Mouse (Mus musculus) gastrocnemius, adult 8-10 months (tissue): ENCODE data around the gene Vmn1r40. TPM values are rescaled to one million over a fixed set of nuclear protein-coding genes. Genes with fewer than 3 reads are reported as not detected.

Experiments
- DNase-seq, 2 experiments: peaks; one replicate each; pipeline ENCODE4 v3.0.0; 2022; ENCODE audit warnings: low spot score in 2 of 2
- total RNA-seq, 4 experiments: library from RNA; stranded (reverse); gene quantifications; 2 replicates each; pipeline ENCODE4 v1.2.4; 2022

Vmn1r40 gene
- total RNA-seq: not detected

GRCm38 (mm10) chr6:89707240-89707639, at the start of gene Vmn1r40:
Gene Vmn1r40, plus strand, starts transcription at chr6:89707540.
- DNase-seq: no peak

DNA sequence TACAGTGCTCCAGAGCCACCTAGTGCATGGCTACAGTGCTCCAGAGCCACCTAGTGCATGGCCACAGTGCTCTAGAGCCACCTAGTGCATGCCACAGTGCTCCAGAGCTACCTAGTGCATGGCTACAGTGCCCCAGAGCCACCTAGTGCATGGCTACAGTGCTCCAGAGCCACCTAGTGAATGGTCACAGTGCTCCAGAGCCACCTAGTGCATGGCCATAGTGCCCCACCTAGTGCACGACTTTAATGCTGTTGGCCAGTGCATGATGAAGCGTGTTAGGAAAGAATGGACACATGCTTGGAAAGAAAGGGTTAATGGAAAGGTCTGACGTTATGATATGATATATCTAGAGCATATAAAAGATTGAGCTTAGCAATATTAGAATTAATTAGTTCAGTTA, 49.0 kb upstream of the Vmn1r40 start:
- no peak for DNase-seq

GRCm38 (mm10) chr6:89658931-89659330, 48.4 kb upstream of the Vmn1r40 start:
- DNase-seq: no peak

- no peak for DNase-seq
Observed at GRCm38 (mm10) chr6:89659692-89660423, 47.5 kb upstream of the Vmn1r40 start.

DNA sequence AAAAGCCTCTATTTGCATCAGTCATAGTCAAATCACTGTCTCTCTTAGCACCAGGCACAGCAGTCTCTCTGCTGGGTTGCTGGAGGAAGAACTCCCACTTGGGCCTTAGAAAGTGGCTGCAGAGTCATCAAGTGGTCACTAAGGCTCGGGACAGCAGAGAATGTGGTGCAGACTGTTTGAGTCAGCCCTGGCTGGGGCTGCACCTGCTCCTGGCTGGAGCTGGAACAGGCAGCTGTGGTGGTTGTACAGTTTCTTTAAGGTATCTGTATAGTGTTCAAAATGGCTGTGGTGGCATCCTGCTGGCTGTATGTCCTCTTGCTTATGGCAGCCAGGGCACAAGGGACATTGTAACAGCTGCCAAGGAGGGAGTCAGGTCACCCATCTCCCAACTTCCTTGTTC, 46.9 kb upstream of the Vmn1r40 start:
- DNase-seq: no peak

DNA sequence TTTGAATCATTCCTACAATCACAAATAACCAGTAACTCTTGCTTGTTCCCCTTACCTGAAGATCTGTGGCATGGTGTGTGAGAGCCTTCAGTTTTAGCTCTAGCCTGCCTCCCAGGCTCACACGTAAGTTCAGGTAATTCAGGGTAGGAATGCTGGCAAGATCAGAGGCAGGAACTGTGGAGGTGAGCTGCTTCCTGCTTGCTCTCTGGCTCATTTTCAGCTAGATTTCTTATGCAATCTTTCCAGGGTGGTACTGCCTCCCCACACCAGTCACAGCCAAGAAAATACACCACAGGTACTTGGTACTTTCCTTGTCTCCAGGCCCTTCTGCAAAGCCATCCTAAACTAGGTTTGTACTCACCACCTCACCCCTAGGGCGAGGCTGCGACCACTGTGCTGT, 44.8 kb upstream of the Vmn1r40 start:
- no peak for DNase-seq

- DNase-seq: no peak
Observed at GRCm38 (mm10) chr6:89665155-89665554, 42.2 kb upstream of the Vmn1r40 start.

DNA sequence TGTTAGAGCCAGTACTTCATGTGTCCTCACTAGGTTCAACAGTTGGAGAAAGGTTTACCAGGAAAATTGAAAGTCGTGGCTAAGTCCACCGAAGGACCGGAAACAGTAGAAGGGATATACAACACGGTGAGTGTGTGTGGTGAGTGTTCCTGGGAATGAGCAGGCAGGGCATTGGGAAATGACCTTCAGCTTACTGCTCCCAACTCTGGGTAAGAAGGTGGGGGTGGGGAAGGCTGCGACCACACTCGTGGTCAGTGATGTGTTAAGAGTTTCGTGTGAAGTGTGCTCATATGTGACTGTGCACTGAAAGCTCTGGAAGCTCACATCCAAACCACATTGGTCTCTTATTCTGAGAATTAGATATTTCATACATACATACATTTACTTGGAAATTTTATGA, 41.7 kb upstream of the Vmn1r40 start:
- DNase-seq: no peak

DNA sequence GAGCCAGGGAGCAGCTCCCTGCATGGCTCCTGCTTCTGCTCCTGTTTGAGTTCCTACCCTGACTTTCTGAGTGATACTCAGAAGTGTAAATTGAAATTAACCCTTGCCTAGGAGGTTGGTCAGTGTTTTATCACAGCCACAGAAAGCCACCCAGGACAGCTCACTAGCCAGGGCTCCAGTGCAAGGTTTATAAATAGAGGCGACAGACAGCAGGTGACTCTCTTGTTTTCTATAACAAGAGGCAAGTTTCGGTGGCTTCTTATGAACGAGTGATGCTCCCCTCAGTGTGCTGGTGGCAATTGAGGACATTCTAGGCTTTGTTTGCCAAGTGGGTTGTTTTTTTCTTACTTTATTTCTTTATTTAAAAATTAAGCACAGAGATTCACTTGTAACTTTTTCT, 40.4 kb upstream of the Vmn1r40 start:
- DNase-seq: no peak

DNA sequence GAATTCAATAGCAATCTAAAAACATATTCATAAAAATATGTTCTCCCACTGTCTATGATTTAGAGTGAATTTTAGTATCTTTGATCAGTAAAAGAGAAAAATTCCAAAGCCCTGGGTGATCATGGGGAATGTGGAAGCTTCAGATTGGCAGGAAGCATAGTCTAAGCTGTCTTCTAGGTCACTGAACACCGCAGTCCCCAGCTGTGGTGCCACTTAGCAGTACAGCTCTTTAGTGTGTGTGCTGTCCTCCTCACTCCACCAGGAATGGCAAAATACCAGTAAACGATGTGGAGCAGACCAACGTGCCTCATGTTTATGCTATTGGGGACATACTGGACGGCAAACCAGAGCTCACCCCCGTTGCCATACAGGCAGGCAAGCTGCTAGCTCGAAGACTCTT, 37.8 kb upstream of the Vmn1r40 start:
- DNase-seq: no peak

DNA sequence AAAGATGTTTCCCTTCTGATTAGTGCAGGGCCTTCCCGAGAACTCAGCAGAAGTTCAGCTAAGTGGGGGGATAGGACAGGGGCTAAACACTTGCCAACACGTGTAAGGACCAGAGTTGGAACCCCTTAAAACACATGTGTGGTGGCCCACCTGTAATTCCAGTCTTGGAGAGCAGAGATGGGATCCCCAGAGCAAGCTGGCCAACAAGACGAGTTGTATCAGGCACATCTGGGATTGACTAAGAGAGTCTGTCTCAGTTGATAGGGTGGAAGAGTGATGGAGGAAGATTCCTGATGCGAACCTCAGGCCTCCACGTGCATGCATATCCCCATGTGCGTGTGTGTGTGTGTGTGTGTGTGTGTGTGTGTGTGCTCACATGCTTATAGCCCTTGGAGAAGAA, 35.9 kb upstream of the Vmn1r40 start:
- no peak for DNase-seq

GRCm38 (mm10) chr6:89672641-89673040, 34.7 kb upstream of the Vmn1r40 start:
- DNase-seq: no peak

- no peak for DNase-seq
Observed at GRCm38 (mm10) chr6:89673135-89673780, 34.1 kb upstream of the Vmn1r40 start.

DNA sequence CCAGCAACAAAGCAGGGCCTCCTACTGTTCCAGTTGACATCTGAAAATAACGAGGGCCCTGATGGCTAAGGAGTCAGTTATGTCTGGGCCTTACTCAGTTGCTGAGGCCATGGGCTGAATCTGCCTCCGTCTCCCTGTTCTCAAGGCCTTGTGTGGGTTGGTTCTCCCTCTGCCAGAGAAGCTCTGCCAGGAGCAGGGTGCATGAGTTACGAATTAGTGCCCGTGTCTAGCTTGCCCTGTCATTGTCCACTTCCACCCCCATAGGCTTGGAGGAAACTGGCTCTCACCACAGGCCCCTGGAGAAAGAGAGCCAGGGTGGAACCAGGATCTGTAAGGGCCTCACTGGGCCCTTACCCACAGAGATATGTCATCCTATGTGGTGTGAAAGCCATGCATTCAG, 28.8 kb upstream of the Vmn1r40 start:
- no peak for DNase-seq

DNA sequence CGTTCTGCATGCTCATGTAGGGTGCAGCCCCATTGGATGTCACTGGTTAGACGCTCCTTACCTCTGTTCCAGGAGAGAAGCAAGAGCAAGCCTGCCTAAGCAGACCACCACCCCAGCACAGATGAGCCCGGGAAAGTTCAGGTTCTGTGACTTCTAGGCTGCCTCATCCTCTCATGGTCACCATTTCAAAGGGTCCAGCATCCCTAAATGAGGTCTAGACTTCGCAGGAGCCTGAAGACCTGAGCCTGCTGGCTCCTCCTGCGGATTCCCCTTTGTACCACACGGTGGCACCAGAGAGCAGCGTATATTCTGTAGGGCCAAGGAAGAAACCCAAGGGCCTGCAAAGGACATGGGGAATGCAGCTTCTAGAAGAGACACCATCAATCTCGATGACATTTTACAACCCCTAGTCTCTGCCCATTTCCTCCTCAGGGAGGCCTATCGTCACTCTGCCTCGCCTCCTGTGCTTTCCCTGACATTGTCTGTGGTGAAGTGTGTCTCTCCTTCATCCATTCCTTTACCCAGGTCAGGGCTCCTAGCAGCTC, 28.0 kb upstream of the Vmn1r40 start:
- DNase-seq: peak; percentile 15 to 32

GRCm38 (mm10) chr6:89680155-89680554, 27.2 kb upstream of the Vmn1r40 start:
- DNase-seq: peak; percentile 66 to 67

DNA sequence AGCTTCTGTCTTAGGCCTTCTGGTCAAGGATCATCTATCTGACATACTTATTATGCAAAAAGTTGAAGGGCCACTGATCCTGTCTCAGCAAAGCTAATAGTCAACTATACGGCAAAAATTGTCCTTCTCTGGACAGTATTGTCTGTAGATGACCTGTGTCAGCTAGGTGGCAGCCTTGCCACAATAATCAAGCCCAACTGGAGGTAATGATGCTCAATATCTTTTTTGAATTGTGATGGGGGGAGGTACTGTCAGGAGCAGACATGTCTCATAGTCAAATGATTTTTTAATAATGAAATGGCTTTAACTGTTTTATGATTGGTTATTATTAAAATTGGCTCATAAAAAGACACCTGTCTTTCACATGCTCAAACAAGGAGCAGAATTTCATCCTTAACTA, 23.1 kb upstream of the Vmn1r40 start:
- DNase-seq: no peak

GRCm38 (mm10) chr6:89687100-89687499, 20.2 kb upstream of the Vmn1r40 start:
- no peak for DNase-seq

- DNase-seq: no peak
Observed at GRCm38 (mm10) chr6:89706624-89707023, 716 bp upstream of the Vmn1r40 start.

- DNase-seq: no peak
Observed at GRCm38 (mm10) chr6:89718051-89718450, 10.7 kb downstream of the Vmn1r40 start.

DNA sequence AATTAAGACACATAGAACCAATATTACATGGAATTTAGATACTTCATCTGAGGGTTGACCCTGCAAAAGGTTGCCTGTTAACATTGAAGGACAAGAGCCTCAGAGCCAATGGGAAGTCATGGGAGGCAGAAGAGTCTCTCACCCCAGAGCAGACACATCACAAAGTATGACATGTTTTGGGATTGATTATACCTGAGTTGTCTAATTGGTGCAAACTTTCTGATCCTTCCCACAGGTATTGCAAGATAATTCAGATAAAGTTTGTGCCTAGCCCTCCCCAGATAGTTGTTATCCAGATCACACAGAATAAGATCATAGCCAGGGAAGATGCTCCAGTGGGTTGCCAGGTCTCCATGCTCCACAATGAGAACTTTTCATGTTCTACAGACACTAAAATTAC, 33.1 kb downstream of the Vmn1r40 start, which contains the start of gene Vmn1r41:
Gene Vmn1r41, plus strand, starts transcription at position 301 of the 400 bp plus-strand sequence.
- no peak for DNase-seq

DNA sequence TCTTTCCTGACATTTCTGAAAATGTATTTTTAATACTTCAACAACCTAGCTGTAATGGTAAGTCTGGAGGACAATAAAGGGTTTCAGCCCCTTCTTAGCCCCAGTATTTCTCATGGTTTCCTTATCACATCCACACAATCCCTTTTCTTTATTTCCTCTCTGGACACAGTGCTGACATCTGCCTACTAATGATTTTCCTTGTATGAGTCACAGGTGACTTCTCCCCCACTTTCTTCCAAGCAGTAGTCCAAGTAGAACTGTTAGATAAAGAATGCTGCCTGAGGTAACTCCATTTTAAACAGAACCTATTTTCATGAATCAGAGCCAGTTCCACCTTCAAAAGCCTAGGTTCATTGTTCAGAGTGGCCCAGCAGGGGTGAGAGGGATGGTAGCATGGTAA, 35.5 kb downstream of the Vmn1r40 start:
- DNase-seq: no peak
